Mouse (Mus musculus) frontal cortex, adult (tissue): ENCODE measurements at regions not wholly inside any gene's neighbourhood (a gene's known extent, or its start where the extent isn't known, plus 50 kb on each side); places are given as distances from the start of the nearest gene placed in this dataset.

Experiments
- ATAC-seq: cut with Nextera tagmentation; 2 replicates; pipeline ENCODE4 v1.9.2; 2017; ENCODE audit warnings: mild to moderate bottlenecking, moderate library complexity, mixed read lengths; ENCODE audit not compliant: low TSS enrichment

DNA sequence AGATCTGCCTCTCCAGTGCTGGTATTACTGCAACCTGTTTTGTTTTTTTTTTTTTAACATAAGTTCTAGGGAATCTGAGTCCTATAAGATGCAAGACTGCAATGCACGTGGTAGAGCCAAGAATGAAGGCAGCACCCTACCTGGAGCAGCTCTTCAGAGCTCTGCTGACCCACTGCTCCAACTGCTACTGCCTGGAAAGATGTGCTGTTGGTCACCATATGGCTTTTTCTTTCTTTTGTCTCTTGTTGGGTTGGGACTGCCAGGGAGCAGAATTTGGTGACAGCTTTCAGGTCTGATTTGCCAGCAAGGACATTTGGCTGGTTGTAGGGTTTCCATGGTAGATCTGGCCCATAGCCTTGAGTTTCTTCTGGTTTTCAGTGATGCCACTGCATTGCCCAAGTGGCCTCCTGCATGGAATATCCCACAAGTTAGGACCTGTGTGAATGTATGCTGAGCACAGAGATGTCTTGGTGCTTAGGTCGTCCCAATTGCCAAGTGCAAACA lies 123.9 kb upstream of the Irf2bp2 start:
- no peak for ATAC-seq

DNA sequence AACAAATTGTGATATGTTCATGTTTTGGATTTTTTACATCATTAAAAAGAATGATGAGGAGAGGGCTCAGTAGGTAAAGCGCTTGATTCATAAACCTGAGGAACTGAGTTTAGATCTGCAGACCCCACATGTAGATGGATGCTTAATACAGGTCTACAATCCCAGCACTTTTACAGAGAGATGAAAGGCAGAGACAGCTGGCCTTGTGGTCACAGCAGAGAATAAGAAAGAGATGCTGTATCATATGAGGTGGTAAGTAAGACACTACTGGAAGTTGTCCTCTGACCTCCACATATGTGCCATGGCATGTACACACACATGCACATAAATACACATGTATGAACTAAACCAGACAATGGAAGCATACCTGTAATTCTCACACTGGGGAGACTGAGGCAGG lies 121.9 kb upstream of the Irf2bp2 start:
- no peak for ATAC-seq

DNA sequence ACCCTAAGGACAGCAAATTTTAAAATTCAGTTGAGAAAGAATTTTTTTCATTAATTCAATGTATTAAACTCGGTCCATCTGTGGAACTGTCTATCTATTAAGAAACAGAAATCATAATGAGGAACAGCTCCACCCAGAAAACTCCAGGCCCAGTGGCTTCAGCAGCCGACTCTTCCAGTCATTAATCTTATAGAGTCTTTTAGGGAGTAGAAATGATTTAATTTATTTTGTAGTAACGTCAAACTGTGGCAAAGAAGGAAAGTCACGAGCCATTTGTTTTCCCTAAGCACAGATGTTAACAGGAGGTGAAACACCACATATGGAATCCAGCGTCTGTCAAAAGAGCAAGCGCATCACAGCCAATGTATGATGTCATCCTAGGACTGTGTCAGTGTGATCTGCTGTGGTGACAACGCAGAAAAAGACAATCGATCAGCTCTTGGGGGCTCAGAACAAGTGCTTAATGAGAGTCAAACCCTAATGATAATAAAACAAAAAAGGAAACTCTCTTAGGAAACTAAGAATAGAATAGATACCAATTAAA lies 119.9 kb upstream of the Irf2bp2 start:
- no peak for ATAC-seq

DNA sequence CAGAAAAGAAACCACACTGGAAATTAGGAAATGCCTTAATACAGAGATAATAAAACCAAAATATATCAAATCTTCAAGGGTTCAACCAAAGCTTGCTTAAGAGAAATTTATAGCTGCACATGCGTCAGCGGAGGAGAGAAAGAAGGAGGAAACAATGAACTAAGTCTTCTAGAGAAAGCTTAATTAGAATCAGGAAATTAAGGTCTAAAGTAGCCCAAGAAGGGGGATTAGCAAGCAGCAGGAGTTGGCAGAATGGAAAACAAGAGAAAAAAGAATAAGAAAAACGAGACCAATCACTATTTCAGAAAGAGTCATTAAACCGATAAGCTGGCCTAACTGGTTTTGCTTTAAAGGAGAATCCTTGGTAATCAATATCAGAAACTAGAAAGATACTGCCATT lies 119.4 kb upstream of the Irf2bp2 start:
- ATAC-seq: no peak

DNA sequence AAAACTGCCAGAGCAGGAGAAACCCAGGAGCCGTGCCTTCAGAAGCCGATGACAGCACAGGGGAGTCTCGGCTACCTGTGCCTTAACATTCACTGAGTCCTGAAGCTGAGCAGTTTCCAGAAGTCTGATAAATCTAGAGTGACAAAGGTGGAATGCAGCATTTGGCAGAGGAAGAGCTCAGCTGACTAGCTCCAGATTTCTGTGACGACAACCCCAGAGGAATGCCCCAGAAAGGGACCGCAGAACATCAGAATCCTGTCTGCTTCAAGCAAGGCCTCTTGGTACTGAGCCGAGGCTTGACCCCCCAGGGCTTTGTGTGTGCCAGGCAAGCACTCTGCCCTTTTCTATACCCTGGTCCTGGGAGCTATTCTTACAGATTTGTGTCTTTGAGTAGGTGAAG lies 119.0 kb upstream of the Irf2bp2 start:
- 0 out of 2 replicates have a peak, but pooled peaks have one; percentile 45 for ATAC-seq

DNA sequence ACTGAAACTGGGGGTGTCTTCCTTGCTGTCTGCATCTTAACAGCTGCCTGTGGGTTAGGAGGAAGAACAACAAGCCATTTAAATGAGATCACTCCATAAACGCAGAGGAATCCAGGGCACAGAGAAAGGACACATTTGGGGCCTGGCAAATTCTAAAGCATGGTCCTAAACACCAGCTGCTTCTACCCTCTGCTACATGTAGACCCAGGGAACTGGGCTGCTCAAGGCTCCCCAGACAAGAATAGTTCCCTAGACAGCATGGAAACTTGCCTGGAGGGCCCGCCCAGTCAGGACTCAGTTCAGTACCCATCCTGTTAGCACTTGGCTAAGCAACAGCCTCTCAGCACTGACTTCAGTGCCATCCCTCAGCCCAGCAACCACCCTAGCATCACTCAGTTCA lies 115.2 kb upstream of the Irf2bp2 start:
- peak; percentile 66 for ATAC-seq

DNA sequence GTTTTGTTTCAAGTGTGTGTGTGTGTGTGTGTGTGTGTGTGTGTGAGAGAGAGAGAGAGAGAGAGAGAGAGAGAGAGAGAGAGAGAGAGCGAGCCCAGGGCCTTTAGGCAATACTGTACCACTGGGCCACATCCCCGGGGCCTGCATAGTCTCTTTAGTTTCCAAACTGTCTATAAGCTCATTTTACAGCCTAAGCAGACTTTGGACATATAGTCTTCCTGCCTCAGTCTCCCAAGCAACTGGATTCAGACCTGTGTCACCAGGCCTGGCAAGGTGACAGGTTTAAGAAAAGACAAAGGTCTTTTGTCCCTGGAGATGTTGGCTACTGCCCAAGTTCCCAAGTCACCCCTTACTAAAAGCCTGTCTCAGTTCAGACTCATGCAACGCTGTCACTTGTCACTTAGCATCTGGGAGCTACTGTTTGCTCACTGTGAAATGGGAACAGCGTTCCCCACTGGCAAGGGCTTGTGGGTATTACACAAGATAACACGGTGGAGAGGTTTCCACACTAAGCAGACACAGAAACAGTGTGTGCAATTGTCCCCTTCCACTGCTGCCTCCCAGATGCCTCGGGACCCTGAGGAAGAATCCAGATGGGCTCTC lies 113.6 kb upstream of the Irf2bp2 start:
- no peak for ATAC-seq

DNA sequence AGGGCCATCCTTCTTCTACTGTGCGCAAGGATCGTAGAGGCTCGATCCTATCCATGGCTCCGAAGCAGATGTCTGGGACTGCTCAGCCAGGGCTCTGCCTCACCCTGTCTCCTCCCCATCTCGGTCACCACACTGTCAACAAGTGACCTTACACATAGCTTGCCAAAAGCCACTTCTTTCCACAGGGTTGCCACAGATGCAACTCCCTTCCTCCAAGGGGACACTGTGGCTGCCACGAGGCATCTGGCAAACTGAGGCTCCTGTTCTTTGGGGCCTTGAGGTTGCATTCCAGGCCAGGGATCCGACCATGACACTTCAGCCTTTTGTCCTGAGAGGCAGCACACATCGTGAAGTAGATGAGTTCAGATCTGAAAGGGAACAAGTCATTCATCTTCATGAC lies 112.5 kb upstream of the Irf2bp2 start:
- no peak for ATAC-seq

DNA sequence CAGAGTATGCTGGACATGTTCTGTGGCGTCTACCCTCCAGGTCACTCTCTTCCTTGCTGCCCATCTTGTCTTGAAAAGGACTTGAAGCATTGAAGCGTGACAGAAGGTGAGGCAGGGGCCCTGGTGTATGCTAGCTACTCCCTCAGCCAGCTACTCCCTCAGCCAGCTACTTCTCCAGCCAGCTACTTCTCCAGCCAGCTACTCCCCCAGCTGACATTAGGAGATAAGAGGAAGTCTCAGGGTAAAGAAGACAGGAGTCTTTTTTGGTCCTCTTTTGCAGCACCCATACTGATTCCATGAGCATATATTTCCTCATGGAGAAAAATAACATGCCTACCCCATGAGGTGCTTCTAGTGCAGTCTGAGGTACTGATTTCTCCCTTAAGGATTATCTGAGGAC lies 111.6 kb upstream of the Irf2bp2 start:
- no peak for ATAC-seq

DNA sequence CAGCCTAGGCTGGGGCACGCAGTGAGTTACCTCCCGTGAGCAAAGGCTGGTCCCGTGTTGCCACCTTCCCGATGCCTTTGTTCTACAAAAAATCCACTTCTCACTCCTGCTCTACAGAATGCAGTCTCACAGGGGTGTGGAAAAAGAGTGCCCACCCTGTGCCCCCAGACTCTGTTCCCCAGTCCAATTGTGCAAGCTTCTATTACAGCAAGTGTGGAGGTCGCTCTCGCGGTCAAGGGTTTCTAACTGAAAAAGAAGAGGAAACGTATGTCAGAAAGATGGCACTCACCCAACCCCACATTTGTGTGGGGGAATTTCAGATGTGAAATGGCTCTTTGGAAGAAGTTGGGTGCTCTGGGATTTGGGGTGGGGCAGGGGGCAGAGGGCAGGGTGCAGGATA lies 110.9 kb upstream of the Irf2bp2 start:
- ATAC-seq: no peak

DNA sequence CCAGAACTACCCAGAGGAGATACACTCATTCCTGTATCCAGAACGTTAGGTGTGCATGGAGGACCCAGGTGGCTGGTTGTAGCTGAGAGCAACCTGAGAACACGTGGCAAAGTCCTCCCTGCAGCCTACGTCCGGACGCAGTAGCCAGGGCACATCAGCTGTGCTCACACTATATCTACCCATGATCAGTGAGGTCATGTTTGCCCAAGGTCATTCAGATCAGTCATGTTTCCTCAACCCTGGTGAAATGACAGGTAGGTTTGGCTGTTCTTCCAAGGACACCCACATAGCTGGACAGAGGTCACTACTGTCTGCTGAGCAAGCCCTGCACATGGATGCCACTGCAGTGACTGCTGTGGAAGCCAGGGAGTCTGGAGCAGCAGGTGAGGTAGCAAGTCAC lies 109.8 kb upstream of the Irf2bp2 start:
- ATAC-seq: no peak

DNA sequence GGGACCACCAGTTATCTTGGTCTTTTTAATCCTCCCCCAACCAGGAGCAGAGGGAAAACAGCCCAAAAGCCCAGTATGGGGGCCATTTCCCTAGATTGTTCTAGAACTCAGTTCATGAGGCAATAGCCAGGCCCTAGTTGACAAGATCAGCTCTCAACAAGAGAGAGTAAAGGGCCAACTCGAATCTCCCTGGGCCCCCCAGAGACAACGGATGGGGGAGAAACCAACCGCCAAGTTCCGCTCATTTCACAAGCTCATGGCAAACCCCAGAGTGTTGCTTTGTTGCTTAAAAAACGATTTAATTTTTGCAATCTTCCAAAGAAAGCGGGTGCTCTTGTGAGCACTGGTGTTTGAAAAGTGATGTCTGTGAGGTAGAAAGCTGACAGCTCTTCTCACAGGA lies 108.5 kb upstream of the Irf2bp2 start:
- no peak for ATAC-seq

DNA sequence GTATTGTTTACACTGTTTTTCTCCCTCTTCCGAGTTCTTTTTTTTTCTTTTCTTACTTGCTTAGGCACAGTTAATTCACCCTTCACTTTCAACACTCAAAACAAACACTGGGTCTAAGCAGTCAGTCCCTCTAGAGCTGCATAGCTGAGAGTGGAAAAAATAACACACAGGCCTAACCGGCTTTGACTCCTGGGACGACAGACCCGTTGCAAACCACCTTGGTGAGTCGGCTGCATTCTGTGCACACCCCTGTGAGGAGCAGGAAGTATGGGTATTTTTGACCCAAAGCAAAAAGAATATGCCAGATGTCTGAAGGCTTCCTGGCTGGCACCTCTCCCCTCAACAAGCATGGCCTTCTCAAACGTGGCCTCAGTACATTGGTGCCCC lies 105.6 kb upstream of the Irf2bp2 start:
- ATAC-seq: no peak

DNA sequence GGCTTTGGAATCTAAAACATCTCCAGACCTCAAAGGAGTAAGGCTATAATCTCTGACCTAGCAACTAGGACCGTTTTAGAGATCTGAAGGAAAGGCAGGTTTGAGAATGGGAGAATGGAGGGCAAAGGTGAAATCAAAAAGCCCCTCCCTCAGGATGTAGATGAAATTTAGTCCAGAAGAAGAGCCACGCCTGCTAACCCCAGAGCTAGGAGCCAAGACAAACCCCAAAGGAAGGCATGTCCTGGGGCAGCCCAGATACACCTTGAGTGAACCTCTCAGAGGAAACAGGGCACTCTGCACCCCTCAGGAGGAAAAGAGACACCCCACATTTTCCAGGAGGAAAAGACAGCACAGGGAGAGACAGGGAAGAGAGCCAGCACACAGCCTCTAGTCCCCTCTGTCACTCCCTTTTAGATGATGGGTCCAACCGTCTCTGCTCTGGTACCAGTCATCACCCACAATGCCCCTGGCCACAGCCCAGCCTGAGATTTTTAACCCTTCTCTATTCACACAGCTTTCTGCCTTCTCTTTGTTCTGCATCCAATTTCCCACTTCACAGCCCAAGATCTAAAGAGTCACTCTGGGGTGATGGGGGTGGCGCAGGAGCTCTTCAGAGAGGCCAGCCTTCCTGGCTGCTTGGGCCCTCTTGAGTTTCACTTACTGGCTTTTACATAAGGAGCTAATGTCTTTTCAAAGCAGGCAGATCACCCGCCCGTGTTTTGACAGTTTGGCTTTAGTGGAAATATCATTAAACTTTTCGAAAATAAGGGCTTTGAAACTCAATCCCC lies 105.0 kb upstream of the Irf2bp2 start:
- ATAC-seq: no peak

DNA sequence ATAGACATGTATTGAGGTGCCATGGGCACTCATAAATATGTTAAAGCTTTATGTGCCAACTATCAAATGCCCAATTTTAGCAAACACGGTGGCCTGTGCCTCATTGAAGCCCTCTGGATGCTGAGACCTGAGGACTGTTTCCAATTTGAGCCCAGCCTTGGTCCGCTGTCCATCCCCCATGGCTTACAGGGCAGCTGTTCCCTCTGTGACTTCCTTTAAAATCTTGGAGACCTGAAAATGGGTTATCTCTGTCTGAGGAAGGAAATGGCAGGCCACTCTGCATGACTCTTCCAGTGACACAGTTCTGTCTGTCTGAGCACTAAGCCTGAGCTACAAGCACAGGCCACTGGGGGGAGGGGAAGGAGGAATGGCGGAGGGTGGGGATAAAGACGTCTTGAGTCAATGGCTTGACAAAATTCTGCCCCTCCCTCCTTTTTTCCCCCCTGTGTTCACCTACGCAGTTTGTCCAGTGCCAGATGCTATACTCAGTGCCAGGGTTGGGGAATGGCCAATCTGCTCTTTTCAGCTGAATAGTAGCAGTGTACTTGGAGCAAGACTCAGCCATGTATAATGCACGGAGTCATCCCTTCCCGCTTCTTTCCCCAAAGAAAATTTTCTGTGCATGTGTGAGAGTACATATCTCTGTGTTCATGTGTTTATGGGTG lies 102.7 kb upstream of the Irf2bp2 start:
- no peak for ATAC-seq

DNA sequence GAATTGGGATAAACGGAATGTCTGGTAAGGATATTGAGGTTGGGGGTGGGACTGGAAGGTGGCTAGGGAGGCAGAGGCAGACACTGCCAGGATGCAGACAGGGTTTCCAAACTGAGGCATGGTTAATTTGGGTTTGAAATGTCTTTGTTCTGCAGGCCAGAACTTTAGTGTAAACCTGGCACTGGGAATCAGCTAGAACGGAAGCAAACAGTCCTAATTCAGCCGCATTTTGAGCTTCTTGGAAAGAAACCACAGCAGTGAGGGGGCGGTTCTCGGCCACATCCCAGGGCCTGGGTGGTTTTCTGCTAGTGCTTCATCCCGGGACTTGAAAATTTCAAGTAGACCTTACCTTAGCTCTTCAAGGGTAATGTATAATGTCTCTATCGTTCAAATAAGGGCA lies 100.6 kb upstream of the Irf2bp2 start:
- peak; percentile 87 for ATAC-seq

DNA sequence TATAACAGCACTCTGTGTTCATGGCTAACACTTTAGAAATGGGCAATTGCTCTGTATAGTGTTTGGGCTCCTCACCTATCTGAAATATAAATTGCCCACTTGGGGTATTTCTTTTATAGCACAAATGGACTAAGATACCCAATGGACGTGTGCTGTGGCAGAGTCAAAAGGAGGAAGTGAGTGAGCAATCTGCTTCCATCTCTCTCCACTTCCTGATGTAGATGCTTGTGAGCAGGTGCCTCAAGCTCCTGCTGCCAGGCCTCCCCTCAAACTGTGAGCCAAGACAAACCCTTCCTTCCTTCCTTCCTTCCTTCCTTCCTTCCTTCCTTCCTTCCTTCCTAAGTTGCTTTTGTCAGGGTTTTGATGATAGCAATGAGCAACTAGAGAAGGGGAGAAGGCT lies 99.9 kb upstream of the Irf2bp2 start:
- ATAC-seq: no peak

DNA sequence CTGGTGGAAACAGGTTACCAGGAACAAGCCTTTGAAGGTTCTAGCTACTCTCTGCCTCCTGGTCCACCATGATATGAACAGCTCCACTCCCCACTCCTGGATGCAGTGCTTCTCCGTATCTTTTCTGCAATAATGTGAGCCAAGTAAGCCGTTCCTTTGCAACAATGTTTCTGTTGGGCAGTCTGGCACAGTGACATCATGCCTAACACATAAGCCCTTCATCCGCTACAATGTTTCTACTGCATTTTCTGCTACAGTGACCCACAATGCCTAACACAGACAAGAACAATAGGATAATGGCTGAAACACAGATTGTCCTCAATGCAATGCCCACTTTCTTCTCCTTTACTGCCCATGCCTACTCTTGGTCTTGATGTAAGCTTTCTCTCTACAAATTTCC lies 98.9 kb upstream of the Irf2bp2 start:
- ATAC-seq: no peak

DNA sequence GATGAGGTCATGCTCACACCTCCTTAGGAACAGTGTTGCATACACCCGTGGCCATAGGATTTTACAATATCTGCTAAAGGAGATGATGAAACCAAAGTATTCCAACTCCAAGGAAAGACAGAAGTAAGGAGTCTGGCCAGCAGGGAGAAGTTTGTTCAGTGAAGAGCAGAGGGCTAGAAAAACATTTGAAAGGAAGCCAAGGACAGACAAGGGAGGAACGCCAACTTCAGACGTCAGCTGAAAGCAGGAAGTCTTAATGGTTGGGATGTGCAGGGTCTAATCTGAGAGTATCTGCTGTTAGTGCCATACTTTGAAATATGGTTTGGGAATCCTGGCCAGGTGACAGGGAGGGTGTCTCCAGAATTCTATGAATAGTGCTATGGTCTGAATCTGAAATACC lies 98.5 kb upstream of the Irf2bp2 start:
- no peak for ATAC-seq

DNA sequence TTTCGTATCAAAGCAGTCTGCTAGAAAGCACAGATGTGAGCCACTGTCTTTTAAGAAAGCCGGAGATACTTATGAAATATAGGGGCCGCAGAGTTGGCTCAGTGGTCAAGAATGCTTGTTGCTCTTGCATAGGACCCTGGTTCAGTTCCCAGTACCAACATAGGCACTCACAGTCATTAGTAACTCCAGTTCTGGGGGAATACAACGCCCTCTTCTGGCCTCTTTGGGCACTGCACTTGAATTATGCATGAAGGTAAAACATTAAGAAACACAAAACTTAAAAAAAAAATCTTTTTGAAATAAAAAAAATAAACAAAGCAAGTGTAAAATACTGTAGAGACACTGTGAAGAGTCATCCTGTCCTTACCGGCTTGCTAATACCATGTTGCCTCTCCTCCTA lies 94.7 kb upstream of the Irf2bp2 start:
- no peak for ATAC-seq

DNA sequence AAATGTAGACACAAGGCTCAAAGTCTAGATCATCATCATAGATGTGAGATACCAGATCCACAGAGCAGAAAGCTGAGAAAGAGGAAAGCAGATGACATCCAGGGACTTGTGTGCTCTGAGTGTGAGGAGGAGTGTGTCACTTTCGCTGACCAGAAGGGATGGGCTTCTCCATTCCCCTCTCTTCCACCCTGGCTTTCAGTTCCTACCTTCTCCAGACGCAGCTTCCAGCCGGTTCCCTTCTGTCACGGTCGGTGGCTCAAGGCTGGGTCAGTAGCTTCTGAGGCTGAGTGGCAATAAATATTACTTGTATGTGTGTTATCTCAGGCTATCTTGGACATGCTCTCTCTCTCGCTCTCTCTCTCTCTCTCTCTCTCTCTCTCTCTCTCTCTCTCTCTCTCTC lies 94.2 kb upstream of the Irf2bp2 start:
- no peak for ATAC-seq

DNA sequence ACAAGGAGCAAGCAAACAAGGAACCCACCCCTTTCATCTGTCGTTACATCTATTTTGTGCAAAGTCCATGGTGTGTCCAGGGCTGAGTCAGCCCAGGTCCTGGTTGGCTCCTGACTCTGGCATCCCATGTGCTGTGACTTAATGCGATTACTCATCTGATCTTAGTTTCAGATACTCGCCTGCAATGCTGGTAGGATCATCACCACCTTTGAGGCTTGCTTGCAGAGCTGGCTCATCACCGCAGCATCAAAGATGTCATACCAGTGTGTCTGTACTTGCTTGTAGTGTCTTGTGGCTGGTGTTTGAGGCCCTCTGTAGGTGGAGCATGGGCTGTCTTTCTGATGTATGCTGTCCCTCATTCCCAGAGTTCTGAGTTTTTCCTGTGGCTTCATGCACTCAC lies 93.0 kb upstream of the Irf2bp2 start:
- ATAC-seq: no peak

DNA sequence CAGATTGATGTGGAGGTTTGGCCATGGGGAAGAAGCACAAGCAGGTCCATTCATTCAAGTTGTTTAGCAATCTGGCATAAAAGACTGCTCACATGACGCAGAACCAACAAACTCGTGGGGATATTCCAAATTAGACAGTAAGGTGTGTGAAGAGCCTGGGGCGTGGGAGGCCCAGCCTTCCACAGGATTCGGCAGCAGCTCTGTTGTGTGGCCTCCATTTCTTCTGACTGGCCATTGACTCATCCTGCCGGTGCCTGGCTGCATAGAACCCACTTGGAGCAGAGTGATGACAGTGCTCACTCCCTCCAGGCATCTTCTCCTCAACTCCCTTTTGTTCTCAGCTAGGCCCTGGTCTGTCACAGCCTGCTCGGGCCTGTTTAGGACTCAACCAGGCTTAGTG lies 91.6 kb upstream of the Irf2bp2 start:
- ATAC-seq: peak; percentile 88
